Mouse (Mus musculus) thymus, adult 2 months (tissue): Measurements from ENCODE around the gene Rasgrp3. TPM values are rescaled to one million over a fixed set of nuclear protein-coding genes. Genes with fewer than 3 reads are reported as not detected.

Experiments used
- DNase-seq: peaks from one replicate; pipeline ENCODE4 v3.0.0; 2021
- H3K27ac ChIP-seq: fragments of 200-500 bp; 2 replicates; pipeline ENCODE4 v1.5.1; 2012; ENCODE audit warnings: low read length, control low read depth; ENCODE audit not compliant: control insufficient read depth, insufficient read depth
- H3K27me3 ChIP-seq: fragments of 200-500 bp; 2 replicates; pipeline ENCODE4 v1.6.1; 2012; ENCODE audit warnings: mild to moderate bottlenecking, low read length, moderate library complexity, mixed read lengths; ENCODE audit not compliant: control insufficient read depth, insufficient read depth
- H3K36me3 ChIP-seq: fragments of 200-500 bp; 2 replicates; pipeline ENCODE4 v1.6.1; 2012; ENCODE audit warnings: mild to moderate bottlenecking, low read length, moderate library complexity; ENCODE audit not compliant: control insufficient read depth, insufficient read depth
- H3K4me1 ChIP-seq: fragments of 200-500 bp; replicated peaks from 2 replicates; pipeline ENCODE4 v1.6.1; 2012; ENCODE audit warnings: low read length; ENCODE audit not compliant: control insufficient read depth, insufficient read depth
- H3K4me3 ChIP-seq: fragments of 200-500 bp; 2 replicates; pipeline ENCODE4 v1.5.1; 2012; ENCODE audit warnings: mild to moderate bottlenecking, low read length, control low read depth, moderate library complexity; ENCODE audit not compliant: control insufficient read depth, insufficient read depth
- CTCF ChIP-seq: fragments of 200-500 bp; IDR thresholded peaks from 2 replicates; pipeline ENCODE4 v1.5.1; 2012; ENCODE audit warnings: mild to moderate bottlenecking, control low read depth, low read length, moderate library complexity, borderline replicate concordance; ENCODE audit not compliant: control insufficient read depth, poor library complexity, insufficient read depth; ENCODE audit errors: extremely low read depth
- POLR2A ChIP-seq: fragments of 200-500 bp; IDR thresholded peaks from 2 replicates; pipeline ENCODE4 v1.6.1; 2012; ENCODE audit warnings: mild to moderate bottlenecking, low read length, control low read depth, moderate library complexity; ENCODE audit not compliant: control insufficient read depth, poor library complexity, insufficient read depth; ENCODE audit errors: extremely low read depth
- WGBS: fragments of 180-500 bp; shearing (Covaris S2); methylation state at CpG from one replicate; pipeline ENCODE4 v1.1.7; 2018; 5-methylcytosine and 5-hydroxymethylcytosine counted together
- polyA plus RNA-seq: library from polyadenylated mRNA; depleted of rRNA; stranded (reverse); fragments of >200 nt; gene quantifications from 2 replicates; pipeline ENCODE4 v1.2.3, GENCODE M21; 2012

Rasgrp3 gene
- polyA plus RNA-seq, 1 experiment, result 1.9 TPM

- WGBS, result 15% methylated on average over 2 of the region's 2 CpGs
- TF ChIP-seq CTCF, result no peak
- no peak for TF ChIP-seq POLR2A
- Histone ChIP-seq H3K27me3 (no peaks in the 10 kb centered on the region), H3K4me3 (no peak overlapping the region), H3K36me3 (no peaks in the 10 kb centered on the region), H3K27ac (no peak overlapping the region), H3K4me1 (no peaks in the 10 kb centered on the region)
- DNase-seq, result no peak
Observed at GRCm38 (mm10) chr17:75472379-75472778, 36.7 kb downstream of the Rasgrp3 start.

DNA sequence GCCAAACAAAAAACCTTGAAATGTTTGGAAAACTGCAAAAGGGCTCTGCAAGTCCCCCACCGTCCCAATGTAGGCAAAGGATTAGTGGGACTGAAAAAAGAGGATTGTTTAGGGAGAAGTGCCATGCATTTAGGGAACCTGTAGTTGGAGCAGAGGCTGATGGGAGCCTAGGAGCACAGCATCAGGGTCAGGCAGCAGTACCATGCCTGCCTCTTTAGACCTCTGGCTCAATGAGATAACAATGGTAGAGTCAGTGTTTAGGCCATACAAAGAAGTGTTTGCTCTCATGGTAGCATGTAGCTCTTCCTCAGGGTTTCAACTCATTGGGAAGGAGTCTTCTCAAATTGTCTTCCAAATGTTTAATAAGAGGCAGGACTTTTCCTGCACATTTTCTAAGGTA is 40.3 kb downstream of the Rasgrp3 start:
- no peaks in the 10 kb centered on the region for H3K4me1 ChIP-seq
- no peak for TF ChIP-seq CTCF
- no peak for TF ChIP-seq POLR2A
- H3K36me3 ChIP-seq, result no peaks in the 10 kb centered on the region
- no peak overlapping the region for H3K4me3 ChIP-seq
- H3K27ac ChIP-seq, result no peak overlapping the region
- 97% methylated on average over 1 of the region's 1 CpGs for WGBS
- H3K27me3 ChIP-seq, result no peaks in the 10 kb centered on the region
- no peak for DNase-seq

DNA sequence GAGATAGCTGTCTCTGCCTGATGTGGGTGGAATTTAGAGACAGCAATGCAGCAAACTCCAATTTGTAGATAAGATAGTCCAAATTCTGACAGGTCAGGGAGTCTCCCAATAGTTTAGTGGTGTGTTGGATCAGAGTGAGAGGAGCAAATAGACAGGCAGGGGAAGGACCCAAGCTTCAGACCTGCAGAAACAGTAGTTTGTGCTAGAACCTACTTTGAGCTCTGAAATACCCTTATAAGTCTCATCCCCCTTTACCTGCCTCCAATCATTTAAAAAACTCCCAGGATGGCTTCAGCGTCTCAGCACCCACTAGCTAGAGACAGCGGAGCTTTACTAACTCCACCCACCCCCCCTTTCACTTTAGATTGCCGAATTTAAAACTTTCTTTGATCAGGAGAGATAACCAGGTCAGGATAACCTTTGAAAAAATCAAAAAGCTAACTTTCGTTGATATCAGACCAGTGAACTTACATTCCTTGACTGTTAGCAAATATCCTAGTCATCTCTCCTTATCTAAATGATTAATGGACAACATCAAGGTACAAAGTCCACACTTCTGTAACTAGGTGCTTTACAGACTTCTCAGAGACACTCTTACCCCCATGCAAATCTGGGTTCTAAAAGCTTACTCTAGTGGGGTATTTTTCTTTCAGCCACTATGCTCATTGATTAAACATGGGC is 41.2 kb downstream of the Rasgrp3 start:
- Histone ChIP-seq H3K36me3 (no peaks in the 10 kb centered on the region), H3K4me3 (no peak overlapping the region), H3K27me3 (no peaks in the 10 kb centered on the region), H3K4me1 (no peaks in the 10 kb centered on the region), H3K27ac (no peak overlapping the region)
- DNase-seq, result no peak
- WGBS, result 81% methylated on average over 4 of the region's 4 CpGs
- no peak for TF ChIP-seq POLR2A

DNA sequence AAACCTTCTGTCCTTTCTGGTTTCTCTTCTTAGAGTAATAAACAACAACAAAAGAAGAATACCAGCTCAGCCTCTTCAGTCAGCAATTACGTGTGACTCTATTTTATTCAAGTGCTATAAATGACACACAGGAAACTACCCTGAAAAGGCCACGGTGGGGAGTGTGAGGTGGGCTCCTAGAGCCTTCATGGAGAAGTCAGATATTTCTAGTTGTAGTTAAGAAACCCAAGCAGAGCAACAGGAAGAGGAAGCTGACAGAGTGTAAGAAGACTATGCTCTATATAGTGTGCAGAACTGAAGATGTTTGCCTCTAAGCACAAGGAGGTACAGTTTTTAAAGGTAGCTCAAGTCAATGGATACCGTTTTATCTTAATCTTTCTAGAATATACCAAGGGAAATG is 42.0 kb downstream of the Rasgrp3 start:
- H3K4me3 ChIP-seq, result no peak overlapping the region
- H3K27ac ChIP-seq, result no peak overlapping the region
- H3K4me1 ChIP-seq, result no peaks in the 10 kb centered on the region
- 37% methylated on average over 3 of the region's 3 CpGs for WGBS
- H3K27me3 ChIP-seq, result no peaks in the 10 kb centered on the region
- no peaks in the 10 kb centered on the region for H3K36me3 ChIP-seq
- DNase-seq, result no peak
- TF ChIP-seq POLR2A (no peak), CTCF (no peak)

DNA sequence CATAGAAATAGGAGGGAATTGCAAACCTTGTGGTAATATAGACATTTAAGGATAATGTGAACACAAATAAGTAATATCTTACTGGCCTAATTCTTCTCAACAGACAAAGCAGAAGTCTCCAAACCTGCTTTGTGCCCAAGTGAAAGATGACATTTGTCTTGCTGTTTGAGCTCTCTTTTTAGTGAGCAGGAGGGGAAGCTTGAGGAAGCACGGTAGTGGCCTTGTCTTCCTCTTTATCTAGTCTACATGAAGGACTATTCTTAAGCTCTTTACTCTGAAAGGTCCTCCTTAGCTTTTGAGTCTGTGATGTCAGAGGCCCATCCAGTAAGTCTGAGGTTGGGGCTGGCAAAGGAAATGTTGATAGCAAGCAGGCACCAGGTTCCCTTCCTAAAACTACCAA is 43.1 kb downstream of the Rasgrp3 start:
- no peak for TF ChIP-seq CTCF
- no peak for TF ChIP-seq POLR2A
- no peak overlapping the region for H3K27ac ChIP-seq
- no peaks in the 10 kb centered on the region for H3K4me1 ChIP-seq
- H3K36me3 ChIP-seq, result no peaks in the 10 kb centered on the region
- 17% methylated on average over 1 of the region's 1 CpGs for WGBS
- H3K27me3 ChIP-seq, result no peaks in the 10 kb centered on the region
- DNase-seq, result no peak
- no peak overlapping the region for H3K4me3 ChIP-seq

DNA sequence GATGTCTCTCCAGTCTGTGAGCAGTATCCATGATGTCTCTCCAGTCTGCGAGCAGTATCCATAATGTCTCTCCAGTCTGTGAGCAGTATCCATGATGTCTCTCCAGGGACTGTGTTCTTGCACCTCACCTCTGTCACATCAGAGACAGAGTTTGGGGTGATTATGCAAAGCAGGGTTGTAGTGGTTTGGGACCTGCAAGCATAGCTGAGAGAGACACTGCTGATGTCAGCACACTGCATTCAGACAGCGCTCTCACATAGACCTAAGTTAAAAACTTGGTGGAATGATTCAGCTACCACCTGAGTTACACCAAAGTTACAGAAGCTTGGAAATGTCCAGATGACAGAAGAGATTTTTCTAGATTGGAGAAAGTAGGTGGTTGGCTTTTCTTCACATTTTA is 44.0 kb downstream of the Rasgrp3 start:
- no peaks in the 10 kb centered on the region for H3K4me1 ChIP-seq
- TF ChIP-seq POLR2A (no peak), CTCF (no peak)
- no peaks in the 10 kb centered on the region for H3K27me3 ChIP-seq
- WGBS, result 97% methylated on average over 2 of the region's 2 CpGs
- H3K4me3 ChIP-seq, result no peak overlapping the region
- no peak for DNase-seq
- H3K27ac ChIP-seq, result no peak overlapping the region
- no peaks in the 10 kb centered on the region for H3K36me3 ChIP-seq

- WGBS, result 93% methylated on average over 3 of the region's 3 CpGs
- TF ChIP-seq POLR2A, result no peak
- no peak for TF ChIP-seq CTCF
- Histone ChIP-seq H3K36me3 (no peaks in the 10 kb centered on the region), H3K27me3 (no peaks in the 10 kb centered on the region), H3K4me3 (no peak overlapping the region), H3K27ac (no peak overlapping the region), H3K4me1 (no peaks in the 10 kb centered on the region)
- no peak for DNase-seq
Observed at GRCm38 (mm10) chr17:75480379-75480778, 44.7 kb downstream of the Rasgrp3 start.
